Mouse (Mus musculus): ENCODE data around the gene Zfp3.
A peak's percentile ranks its signal among the peaks of the same experiment; 100 is the strongest.
"Not testable (repeated sequence)": the region's sequence is repeated elsewhere in the genome, so short reads cannot be mapped to it uniquely, and the experiment has no call there.

Gene Zfp3

GRCm38 (mm10) chr11:70755645-70756044, 8.4 kb upstream of the Zfp3 start:
- peak; percentile 81 to 87 for DNase-seq (ENCODE audit: low spot score in 2 of 2)

- DNase-seq (ENCODE audit: low spot score in 2 of 2) = not testable (repeated sequence)
These were observed 3.6 kb upstream of the Zfp3 start for GRCm38 (mm10) chr11:70760446-70760845.

GRCm38 (mm10) chr11:70762641-70763040, 1.4 kb upstream of the Zfp3 start:
- DNase-seq (ENCODE audit: low spot score in 2 of 2) = no peak

GRCm38 (mm10) chr11:70763582-70763935, 450 bp upstream of the Zfp3 start:
- no peak for DNase-seq (ENCODE audit: low spot score in 2 of 2)

GRCm38 (mm10) chr11:70765776-70766445, 1.9 kb downstream of the Zfp3 start:
- no peak for DNase-seq (ENCODE audit: low spot score in 2 of 2)

GRCm38 (mm10) chr11:70770804-70771203, 6.8 kb downstream of the Zfp3 start:
- no peak for DNase-seq (ENCODE audit: low spot score in 2 of 2)

- DNase-seq (ENCODE audit: low spot score in 2 of 2) = peak; percentile 40 to 48
These were observed 13.0 kb downstream of the Zfp3 start for GRCm38 (mm10) chr11:70776830-70777571.

GRCm38 (mm10) chr11:70777634-70778033, 13.6 kb downstream of the Zfp3 start:
- DNase-seq (ENCODE audit: low spot score in 2 of 2) = no peak

- DNase-seq (ENCODE audit: low spot score in 2 of 2) = not testable (repeated sequence)
These were observed 14.0 kb downstream of the Zfp3 start for GRCm38 (mm10) chr11:70778058-70778457.

GRCm38 (mm10) chr11:70785908-70786307, 21.9 kb downstream of the Zfp3 start:
- no peak for DNase-seq (ENCODE audit: low spot score in 2 of 2)

- no peak for DNase-seq (ENCODE audit: low spot score in 2 of 2)
These were observed 23.0 kb downstream of the Zfp3 start for GRCm38 (mm10) chr11:70787052-70787451.

- no peak for DNase-seq (ENCODE audit: low spot score in 2 of 2)
These were observed 25.1 kb downstream of the Zfp3 start for GRCm38 (mm10) chr11:70788972-70789655.

GRCm38 (mm10) chr11:70790426-70790825, 26.4 kb downstream of the Zfp3 start:
- DNase-seq (ENCODE audit: low spot score in 2 of 2) = no peak

GRCm38 (mm10) chr11:70790874-70791551, 27.0 kb downstream of the Zfp3 start:
- no peak for DNase-seq (ENCODE audit: low spot score in 2 of 2)

GRCm38 (mm10) chr11:70791676-70792075, 27.7 kb downstream of the Zfp3 start:
- no peak for DNase-seq (ENCODE audit: low spot score in 2 of 2)

- DNase-seq (ENCODE audit: low spot score in 2 of 2) = no peak
These were observed 28.4 kb downstream of the Zfp3 start for GRCm38 (mm10) chr11:70792409-70792808.

GRCm38 (mm10) chr11:70802208-70802864, 38.3 kb downstream of the Zfp3 start:
- no peak for DNase-seq (ENCODE audit: low spot score in 2 of 2)

- DNase-seq (ENCODE audit: low spot score in 2 of 2) = no peak
These were observed 38.9 kb downstream of the Zfp3 start for GRCm38 (mm10) chr11:70802865-70803261.

- DNase-seq (ENCODE audit: low spot score in 2 of 2) = no peak
These were observed 39.7 kb downstream of the Zfp3 start for GRCm38 (mm10) chr11:70803711-70804200.

- DNase-seq (ENCODE audit: low spot score in 2 of 2) = no peak
These were observed 40.4 kb downstream of the Zfp3 start for GRCm38 (mm10) chr11:70804395-70804794.

GRCm38 (mm10) chr11:70805641-70806175, 41.7 kb downstream of the Zfp3 start:
- no peak for DNase-seq (ENCODE audit: low spot score in 2 of 2)
